29 mouse cellular contexts compared by ENCODE assay signal in the genomic region with DNA sequence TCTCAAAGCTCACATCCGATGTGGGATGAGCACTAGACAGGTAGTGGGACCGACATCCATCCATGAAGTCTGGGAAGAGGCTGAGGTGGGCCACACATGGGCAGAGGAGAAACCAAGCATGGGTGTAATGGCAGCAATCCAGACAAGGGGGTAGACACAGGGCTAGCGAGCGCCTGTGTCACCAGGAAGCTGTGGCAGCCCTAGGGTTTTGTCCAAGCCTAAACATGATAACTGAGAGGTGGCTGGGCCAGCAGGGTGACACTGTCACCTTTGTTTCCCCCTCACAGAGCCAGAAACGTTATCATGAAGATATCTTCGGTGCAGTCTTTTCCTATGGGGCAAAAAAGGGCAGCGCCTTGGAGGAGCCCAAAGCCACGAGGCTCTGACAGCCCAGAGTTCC. TPM values are rescaled to one million over a fixed set of nuclear protein-coding genes. Genes with fewer than 3 reads are reported as not detected.
"Had no signal": no experiment of that assay in that cellular context is flagged by ENCODE, and none has a peak within 500 bp of the region (broad histone marks: within the 10 kb centered on the region; RNA-seq: fewer than 3 reads in every experiment).

No protein-coding gene starts in this region.

- ATAC-seq: liver, embryonic 12.5 days; liver, postnatal 0 days; lung, postnatal 0 days; midbrain, embryonic 13.5 days; midbrain, embryonic 15.5 days; midbrain, embryonic 16.5 days had no signal

- H3K9ac ChIP-seq: limb, embryonic 12.5 days; limb, embryonic 13.5 days; limb, embryonic 15.5 days; liver, embryonic 12.5 days; liver, embryonic 13.5 days; liver, embryonic 14.5 days; liver, embryonic 15.5 days; liver, postnatal 0 days; lung, embryonic 14.5 days; lung, embryonic 15.5 days; midbrain, embryonic 12.5 days; midbrain, embryonic 13.5 days; midbrain, embryonic 15.5 days; neural tube, embryonic 12.5 days had no signal

- H3K4me1 ChIP-seq: limb, embryonic 10.5 days; limb, embryonic 12.5 days; limb, embryonic 13.5 days; liver, embryonic 12.5 days; liver, embryonic 13.5 days; liver, embryonic 15.5 days; lung, embryonic 15.5 days; midbrain, embryonic 12.5 days; midbrain, embryonic 13.5 days; midbrain, embryonic 15.5 days; neural tube, embryonic 12.5 days had no signal

- H3K4me2 ChIP-seq: limb, embryonic 12.5 days; limb, embryonic 13.5 days; limb, embryonic 15.5 days; liver, embryonic 11.5 days; liver, embryonic 12.5 days; liver, embryonic 13.5 days; liver, embryonic 15.5 days; lung, embryonic 14.5 days; lung, embryonic 15.5 days; midbrain, embryonic 12.5 days; midbrain, embryonic 13.5 days; midbrain, embryonic 15.5 days; neural tube, embryonic 12.5 days had no signal

- H3K27me3 ChIP-seq: lung, embryonic 15.5 days; midbrain, embryonic 15.5 days had no signal

- H3K4me3 ChIP-seq: left cerebral cortex, adult 2 months; limb, embryonic 10.5 days; limb, embryonic 12.5 days; limb, embryonic 13.5 days; limb, embryonic 15.5 days; liver, embryonic 12.5 days; liver, embryonic 13.5 days; liver, embryonic 15.5 days; lung, embryonic 15.5 days; megakaryocyte, embryonic 14.5 days; midbrain, embryonic 10.5 days; midbrain, embryonic 12.5 days; midbrain, embryonic 13.5 days; midbrain, embryonic 15.5 days; myocyte; neural tube, embryonic 12.5 days had no signal

- DNase-seq: left cerebral cortex, postnatal 4 days; liver, embryonic 13.5 days; liver, postnatal 0 days; lung, adult 18-20 months had no signal

- H3K9me3 ChIP-seq: limb, embryonic 10.5 days; limb, embryonic 12.5 days; limb, embryonic 13.5 days; limb, embryonic 15.5 days; liver, embryonic 12.5 days; liver, embryonic 13.5 days; liver, embryonic 15.5 days; lung, embryonic 15.5 days; megakaryocyte, embryonic 14.5 days; midbrain, embryonic 10.5 days; midbrain, embryonic 12.5 days; midbrain, embryonic 13.5 days; midbrain, embryonic 15.5 days; neural tube, embryonic 12.5 days had no signal

- H3K36me3 ChIP-seq: limb, embryonic 10.5 days; limb, embryonic 12.5 days; limb, embryonic 13.5 days; limb, embryonic 15.5 days; lung, embryonic 15.5 days; midbrain, embryonic 10.5 days; midbrain, embryonic 12.5 days; midbrain, embryonic 13.5 days; midbrain, embryonic 15.5 days; neural tube, embryonic 12.5 days had no signal

- H3K27ac ChIP-seq: left cerebral cortex, adult 2 months; limb, embryonic 10.5 days; limb, embryonic 12.5 days; limb, embryonic 13.5 days; limb, embryonic 15.5 days; liver, embryonic 12.5 days; liver, embryonic 13.5 days; liver, embryonic 14.5 days; liver, embryonic 15.5 days; lung, embryonic 15.5 days; macrophage; midbrain, embryonic 10.5 days; midbrain, embryonic 12.5 days; midbrain, embryonic 13.5 days; midbrain, embryonic 15.5 days; neural tube, embryonic 12.5 days had no signal

RNA-seq across cellular contexts. Expression of a gene that starts 38.8 kb away (rescaled TPM):
- total RNA-seq: megakaryocyte progenitor cell, adult 5-6 weeks; megakaryocyte, adult 5-6 weeks; megakaryocyte-erythroid progenitor cell, adult 5-6 weeks; monocyte, adult 5-6 weeks had no signal
- polyA plus RNA-seq: liver, postnatal 0 days had no signal
